Mouse (Mus musculus) heart, embryonic 15.5 days (tissue): Measurements from ENCODE around the gene AI481877. TPM values are rescaled to one million over a fixed set of nuclear protein-coding genes. Genes with fewer than 3 reads are reported as not detected.

Experiments
- ATAC-seq: fragments of 200-750 bp; cut with Nextera tagmentation; replicated peaks from 2 replicates; pipeline ENCODE4 v1.8.0; 2017; ENCODE audit warnings: low read depth, moderate TSS enrichment; ENCODE audit not compliant: insufficient number of reproducible peaks, insufficient read depth, low FRiP score
- H3K27ac ChIP-seq: fragments of 300-500 bp; sonication (generic); 2 replicates; pipeline ENCODE4 v1.5.1; 2015; ENCODE audit warnings: mild to moderate bottlenecking, inconsistent platforms
- H3K27me3 ChIP-seq: fragments of 300-500 bp; sonication (generic); 2 replicates; pipeline ENCODE4 v1.6.1; 2015; ENCODE audit warnings: inconsistent platforms
- H3K36me3 ChIP-seq: fragments of 300-500 bp; sonication (generic); 2 replicates; pipeline ENCODE4 v1.6.1; 2015; ENCODE audit warnings: mild to moderate bottlenecking, inconsistent platforms
- H3K4me1 ChIP-seq: fragments of 300-500 bp; sonication (generic); replicated peaks from 2 replicates; pipeline ENCODE4 v1.6.1; 2015; ENCODE audit warnings: inconsistent platforms
- H3K4me2 ChIP-seq: fragments of 300-500 bp; sonication (generic); 2 replicates; pipeline ENCODE4 v1.6.1; 2015; ENCODE audit warnings: inconsistent platforms, mild to moderate bottlenecking, moderate library complexity
- H3K4me3 ChIP-seq: fragments of 300-500 bp; sonication (generic); 2 replicates; pipeline ENCODE4 v1.5.1; 2015; ENCODE audit warnings: mild to moderate bottlenecking, inconsistent platforms
- H3K9ac ChIP-seq: fragments of 300-500 bp; sonication (generic); 2 replicates; pipeline ENCODE4 v1.6.1; 2015; ENCODE audit warnings: mild to moderate bottlenecking, inconsistent platforms
- H3K9me3 ChIP-seq: fragments of 300-500 bp; sonication (generic); replicated peaks from 2 replicates; pipeline ENCODE4 v1.6.1; 2016; ENCODE audit warnings: inconsistent platforms
- WGBS: fragments of 180-500 bp; shearing (Covaris S2); methylation state at CpG from one replicate; pipeline ENCODE4 v1.1.7; 2015; ENCODE audit warnings: mixed read lengths; 5-methylcytosine and 5-hydroxymethylcytosine counted together
- polyA plus RNA-seq: library from polyadenylated mRNA; unstranded; fragments of >200 nt; fragmentation: Nextera tagmentation; extraction: Ambion mirVana; gene quantifications from 2 replicates; pipeline ENCODE4 v1.2.1, GENCODE M21; 2015

Gene AI481877
- polyA plus RNA-seq, 1 experiment from 2014 or later: not detected

DNA sequence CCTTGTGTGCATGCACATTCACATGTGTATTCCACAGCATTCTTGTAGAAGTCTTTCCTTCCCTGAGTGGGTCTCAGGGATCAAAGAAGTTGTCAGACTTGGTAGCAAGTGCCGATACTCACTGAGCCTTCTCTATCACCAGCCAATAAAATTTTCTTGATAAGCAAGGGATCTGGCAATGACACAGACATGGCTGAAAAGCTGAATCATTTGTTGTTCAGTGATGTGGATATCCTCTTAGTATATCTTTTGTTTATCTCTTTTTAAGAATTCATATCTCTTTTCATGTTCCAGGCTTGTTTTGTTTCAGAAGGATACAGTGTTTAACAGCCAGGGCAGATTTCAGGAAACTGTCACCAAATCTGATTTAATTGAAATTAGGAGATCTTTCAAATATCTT is 140.1 kb downstream of the AI481877 start:
- Histone ChIP-seq H3K4me1 (peaks cover 7% of the 10 kb centered on the region; the same call in 1 of the 2 replicates), H3K9me3 (no peaks in the 10 kb centered on the region), H3K4me2 (no peak overlapping the region), H3K4me3 (no peak overlapping the region), H3K27me3 (no peaks in the 10 kb centered on the region), H3K36me3 (no peaks in the 10 kb centered on the region), H3K9ac (no peak overlapping the region), H3K27ac (no peak overlapping the region)
- no peak for ATAC-seq
- WGBS: 80% methylated on average over 1 of the region's 1 CpGs

DNA sequence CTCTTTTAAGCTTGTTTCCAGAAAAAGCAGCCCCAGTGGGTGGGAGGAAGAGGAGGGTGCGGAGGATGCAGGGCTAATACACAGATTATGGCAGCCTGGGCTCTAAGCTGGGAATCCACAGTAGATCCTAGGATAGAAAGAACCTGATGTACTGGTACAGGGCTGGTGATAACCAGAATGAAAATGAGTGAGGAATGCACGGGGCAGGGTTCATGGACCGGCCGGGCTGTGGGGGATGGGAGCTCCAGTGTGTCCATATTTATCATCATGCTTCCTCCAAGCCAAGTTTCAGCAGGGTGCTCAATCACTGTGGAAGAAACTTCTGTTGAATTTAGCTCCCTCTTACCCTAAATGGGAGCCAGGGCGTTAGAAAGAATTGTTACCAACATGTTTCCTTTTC is 141.7 kb downstream of the AI481877 start:
- H3K27me3 ChIP-seq: no peaks in the 10 kb centered on the region
- no peak for ATAC-seq
- no peaks in the 10 kb centered on the region for H3K36me3 ChIP-seq
- 0 out of 2 replicates have a peak, but pooled peaks cover 4% of the 10 kb centered on the region for H3K4me1 ChIP-seq
- no peak overlapping the region for H3K9ac ChIP-seq
- no peak overlapping the region for H3K4me3 ChIP-seq
- 39% methylated on average over 5 of the region's 5 CpGs for WGBS
- no peak overlapping the region for H3K27ac ChIP-seq
- no peak overlapping the region for H3K4me2 ChIP-seq
- H3K9me3 ChIP-seq: no peaks in the 10 kb centered on the region

DNA sequence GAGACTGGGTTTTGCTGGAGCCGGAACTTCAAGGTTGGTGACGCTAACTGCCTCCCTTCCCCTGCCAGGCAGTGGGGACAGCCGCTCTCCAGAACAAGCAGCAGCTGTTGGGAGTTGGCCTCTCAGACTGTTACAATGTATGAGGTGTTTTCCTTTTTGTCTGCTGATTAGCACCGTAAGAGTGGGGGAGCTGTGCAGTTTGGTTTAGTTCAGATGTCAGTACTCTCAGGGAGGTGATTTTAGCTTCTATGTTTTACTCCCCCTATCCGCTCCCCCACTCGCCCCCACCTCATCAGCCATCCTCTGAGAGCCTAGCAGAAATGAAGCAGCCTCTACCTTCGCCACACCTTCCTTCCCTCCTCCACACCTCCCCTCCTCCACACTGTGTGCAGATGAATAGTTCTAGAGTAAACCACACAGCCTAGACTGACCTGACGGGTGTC is 143.5 kb downstream of the AI481877 start:
- no peak overlapping the region for H3K4me3 ChIP-seq
- H3K27ac ChIP-seq: no peak overlapping the region
- ATAC-seq: no peak
- H3K36me3 ChIP-seq: no peaks in the 10 kb centered on the region
- H3K27me3 ChIP-seq: no peaks in the 10 kb centered on the region
- H3K4me1 ChIP-seq: 0 out of 2 replicates have a peak, but pooled peaks cover 4% of the 10 kb centered on the region
- H3K9ac ChIP-seq: no peak overlapping the region
- WGBS: 50% methylated on average over 8 of the region's 8 CpGs
- no peaks in the 10 kb centered on the region for H3K9me3 ChIP-seq
- no peak overlapping the region for H3K4me2 ChIP-seq

DNA sequence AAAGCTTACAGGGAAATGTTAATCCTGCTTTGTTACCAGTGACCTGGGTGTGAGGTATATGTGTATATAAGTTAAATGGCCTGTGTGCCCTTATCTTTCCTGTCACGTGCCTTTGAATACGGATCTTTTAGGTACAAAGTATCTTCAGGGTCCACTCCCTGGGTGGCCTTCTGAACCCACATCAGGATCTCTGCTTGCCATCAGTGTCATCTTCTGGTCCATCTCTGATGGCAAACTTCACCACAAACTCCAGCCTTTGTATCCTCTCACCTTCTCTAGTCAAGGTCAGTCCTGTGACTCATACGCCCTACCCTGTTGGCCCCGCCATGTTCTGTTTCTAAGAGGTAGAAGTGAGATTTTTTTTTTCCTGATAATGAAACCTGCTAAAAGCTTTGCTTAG is 144.0 kb downstream of the AI481877 start, which contains the start of gene Dnajc25:
TSS of gene Dnajc25 (plus strand) at position 301 of the 400 bp plus-strand sequence.
- no peak within 1 kb of the TSS for H3K4me3 ChIP-seq
- WGBS: 76% methylated on average over 4 of the region's 4 CpGs
- H3K9me3 ChIP-seq: no peaks in the 10 kb centered on the region
- ATAC-seq: no peak
- no peaks in the 10 kb centered on the region for H3K27me3 ChIP-seq
- H3K27ac ChIP-seq: no peak within 1 kb of the TSS
- H3K36me3 ChIP-seq: no peaks in the 10 kb centered on the region
- H3K9ac ChIP-seq: no peak within 1 kb of the TSS
- H3K4me2 ChIP-seq: no peak within 1 kb of the TSS
- H3K4me1 ChIP-seq: 0 out of 2 replicates have a peak, but pooled peaks cover 4% of the 10 kb centered on the region

Other genes with a start within 250 kb of the AI481877 start
- 24.8 and 29.1 TPM in 2 replicates for gene Ecpas, start 226.2 kb downstream of the AI481877 start, polyA plus RNA-seq
- gene Zkscan16, start 195.4 kb downstream of the AI481877 start, polyA plus RNA-seq: 0.05 and 0.08 TPM in 2 replicates
- 11.3 and 16.6 TPM in 2 replicates for gene Ptgr1, start 151.9 kb downstream of the AI481877 start, polyA plus RNA-seq
- 9.0 and 11.5 TPM in 2 replicates for gene Dnajc25, start 143.9 kb downstream of the AI481877 start, polyA plus RNA-seq
- 12.2 and 15.5 TPM in 2 replicates for gene Gm20503, start 135.8 kb downstream of the AI481877 start, polyA plus RNA-seq
- gene Gng10, start 103.9 kb downstream of the AI481877 start, polyA plus RNA-seq: 39.5 and 43.2 TPM in 2 replicates
- gene Ugcg, start 50.3 kb upstream of the AI481877 start, polyA plus RNA-seq: 6.2 and 7.0 TPM in 2 replicates